Mouse (Mus musculus): ENCODE data around the gene Klhl3. TPM values are rescaled to one million over a fixed set of nuclear protein-coding genes. Genes with fewer than 3 reads are reported as not detected.

The Klhl3 gene
- 6.5 and 7.8 TPM in 2 replicates for polyA plus RNA-seq (2012; rRNA removed)

GRCm38 (mm10) chr13:58113061-58113900 lies at the start of gene Klhl3:
Gene Klhl3 (minus strand): TSS chr13:58113592.

GRCm38 (mm10) chr13:58157447-58158098 lies 44.2 kb upstream of the Klhl3 start, which contains the start of gene Idnk:
Gene Idnk (plus strand): TSS chr13:58157649.

GRCm38 (mm10) chr13:58128396-58128767 lies 15.0 kb upstream of the Klhl3 start, which contains the start of gene Hnrnpa0:
Gene Hnrnpa0 (minus strand): TSS chr13:58128556.

Other genes with a start within 250 kb of the Klhl3 start
- 43.6 and 47.6 TPM in 2 replicates for gene Spock1, start 205.3 kb downstream of the Klhl3 start, polyA plus RNA-seq (2012; rRNA removed)
- 342 and 384 TPM in 2 replicates for gene Hnrnpa0, start 15.0 kb upstream of the Klhl3 start, polyA plus RNA-seq (2012; rRNA removed)
- 32.0 and 35.8 TPM in 2 replicates for gene Idnk, start 44.1 kb upstream of the Klhl3 start, polyA plus RNA-seq (2012; rRNA removed)
- gene Ubqln1, start 102.1 kb upstream of the Klhl3 start, polyA plus RNA-seq (2012; rRNA removed), result 98.5 and 108 TPM in 2 replicates
- gene Gkap1, start 162.1 kb upstream of the Klhl3 start, polyA plus RNA-seq (2012; rRNA removed), result 32.9 and 37.1 TPM in 2 replicates
- gene Kif27, start 245.5 kb upstream of the Klhl3 start, polyA plus RNA-seq (2012; rRNA removed), result 2.2 TPM in 2 replicates